Comparison of ENCODE assay signal across 8 mouse cellular contexts in genomic region chr9:106453271-106454070, GRCm38 (mm10). TPM values are rescaled to one million over a fixed set of nuclear protein-coding genes. Genes with fewer than 3 reads are reported as not detected.
A peak's percentile ranks its signal among the peaks of the same experiment; 100 is the strongest.
DNase-seq lines count a peak whose midpoint lies in the region; ATAC-seq and TF ChIP-seq lines count a peak whose summit lies in the region.

Gene Pcbp4 (plus strand): TSS chr9:106453291.

- no peak for TF ChIP-seq CTCF in liver, postnatal 0 days (IDR thresholded peaks at IDR 0.05; ENCODE audit: low read depth)

- H3K4me1 ChIP-seq in forebrain, embryonic 10.5 days = peaks cover 94% of the 10 kb centered on the region
- peaks cover 30% of the 10 kb centered on the region for H3K4me1 ChIP-seq in liver, postnatal 0 days (ENCODE audit: insufficient read depth)
- peaks cover 83% of the 10 kb centered on the region for H3K4me1 ChIP-seq in neural tube, embryonic 13.5 days (replicated peaks)

- H3K27me3 ChIP-seq in forebrain, embryonic 10.5 days (ENCODE audit: poor library complexity, severe bottlenecking) = peaks cover 10% of the 10 kb centered on the region; the same call in 1 of the 2 replicates
- H3K27me3 ChIP-seq in liver, postnatal 0 days (ENCODE audit: insufficient read depth, low read length) = peaks cover 13% of the 10 kb centered on the region; the same call in 1 of the 2 replicates
- no peaks in the 10 kb centered on the region for H3K27me3 ChIP-seq in neural tube, embryonic 13.5 days

- H3K4me2 ChIP-seq in liver, postnatal 0 days (ENCODE audit: low read depth, low read length) = peak within 1 kb of the TSS; percentile 75
- peak within 1 kb of the TSS; percentile 100 for H3K4me2 ChIP-seq in neural tube, embryonic 13.5 days

- under 1% methylated on average over 63 of the region's 74 CpGs for WGBS in forebrain, embryonic 10.5 days
- WGBS in liver, postnatal 0 days (ENCODE audit: insufficient replicate concordance) = under 1% methylated on average over 32 of the region's 74 CpGs
- 0% methylated on average over 38 of the region's 74 CpGs for WGBS in neural tube, embryonic 13.5 days

- peaks cover 25% of the 10 kb centered on the region for H3K36me3 ChIP-seq in forebrain, embryonic 10.5 days (replicated peaks)
- H3K36me3 ChIP-seq in liver, postnatal 0 days (replicated peaks; ENCODE audit: insufficient read depth, low read length) = no peaks in the 10 kb centered on the region
- H3K36me3 ChIP-seq in neural tube, embryonic 13.5 days = 0 out of 2 replicates have a peak, but pooled peaks cover 8% of the 10 kb centered on the region

- ATAC-seq in cerebellum, adult (ENCODE audit: insufficient number of reproducible peaks, low FRiP score, low TSS enrichment) = peak; percentile 6; the same call in 1 of the 2 replicates
- peak; percentile 78 for ATAC-seq in liver, postnatal 0 days
- ATAC-seq in neural tube, embryonic 13.5 days (ENCODE audit: low read depth) = peak; percentile 62

- H3K9me3 ChIP-seq in forebrain, embryonic 10.5 days = no peaks in the 10 kb centered on the region
- no peaks in the 10 kb centered on the region for H3K9me3 ChIP-seq in liver, postnatal 0 days (ENCODE audit: low read length)
- no peaks in the 10 kb centered on the region for H3K9me3 ChIP-seq in neural tube, embryonic 13.5 days

- peak within 1 kb of the TSS; percentile 60 for H3K9ac ChIP-seq in liver, postnatal 0 days (replicated peaks)
- H3K9ac ChIP-seq in neural tube, embryonic 13.5 days = peak within 1 kb of the TSS; percentile 96

- no peak for TF ChIP-seq EP300 in liver, postnatal 0 days (IDR thresholded peaks at IDR 0.05; ENCODE audit: low read depth)

- no peak for DNase-seq in cerebellum, adult 11 months
- DNase-seq in adrenal gland, postnatal 36 days = peak; percentile 67 to 73
- DNase-seq in forebrain, embryonic 10.5 days (ENCODE audit: extremely low spot score, low spot score) = peak; percentile 85
- DNase-seq in heart, postnatal 14 days = peak; percentile 74 to 76
- DNase-seq in kidney, postnatal 36 days = peak; percentile 84 to 90
- DNase-seq in liver, postnatal 0 days = peak; percentile 75

- intact Hi-C loops in heart, postnatal 14 days (cut with DNase I) = no loop called here

- H3K27ac ChIP-seq in forebrain, embryonic 10.5 days = peak within 1 kb of the TSS; percentile 98
- peak within 1 kb of the TSS; percentile 66 for H3K27ac ChIP-seq in liver, postnatal 0 days (ENCODE audit: low read depth)
- H3K27ac ChIP-seq in neural tube, embryonic 13.5 days (replicated peaks) = peak within 1 kb of the TSS; percentile 92

- peak within 1 kb of the TSS; percentile 93 for H3K4me3 ChIP-seq in forebrain, embryonic 10.5 days
- H3K4me3 ChIP-seq in liver, postnatal 0 days (ENCODE audit: low read depth, low read length) = peak within 1 kb of the TSS; percentile 67
- H3K4me3 ChIP-seq in neural tube, embryonic 13.5 days = peak within 1 kb of the TSS; percentile 80

RNA-seq across cellular contexts. Expression of gene Pcbp4, which starts in this region (rescaled TPM):
- total RNA-seq in adrenal gland, postnatal 36 days (2021) = 10 to 100 TPM; 20.2 to 27.7 TPM
- 337 and 351 TPM in 2 replicates for polyA plus RNA-seq in forebrain, embryonic 10.5 days (2016; fragmentation: Nextera tagmentation; extraction: Ambion mirVana)
- total RNA-seq in heart, postnatal 14 days (2021) = 10 to 100 TPM; 62.4 to 68.8 TPM
- polyA plus RNA-seq in liver, postnatal 0 days (2015; fragmentation: Nextera tagmentation; extraction: Ambion mirVana) = 4.9 and 6.1 TPM in 2 replicates
- 257 and 262 TPM in 2 replicates for polyA plus RNA-seq in neural tube, embryonic 13.5 days (2015; fragmentation: Nextera tagmentation; extraction: Ambion mirVana)

Comparison
In these comparisons a context has a peak if more than half of its experiments do, and no peak if none do; other contexts are left out.
1. RNA of gene Pcbp4 (polyA plus RNA-seq): 337 to 351 TPM in forebrain, embryonic 10.5 days and 257 to 262 TPM in neural tube, embryonic 13.5 days; 4.9 to 6.1 TPM in liver, postnatal 0 days; every median in the first group is over 10 times any median in the second.
2. ATAC-seq: peak in every context shown above with its lines; median percentile 78 in liver, postnatal 0 days; 62 in neural tube, embryonic 13.5 days; 6 in cerebellum, adult.
3. Peak in every context shown above with its lines, with median percentiles within 50 percentile points of each other: H3K27ac ChIP-seq and H3K4me3 ChIP-seq.